Mouse (Mus musculus) ES-Bruce4 (cell line): ENCODE results near the gene Caln1. TPM values are rescaled to one million over a fixed set of nuclear protein-coding genes. Genes with fewer than 3 reads are reported as not detected.

Source experiments
- H3K27ac ChIP-seq: 2 replicates; pipeline ENCODE4 v1.5.1; 2012; ENCODE audit warnings: low read length, inconsistent platforms; ENCODE audit not compliant: insufficient read depth
- H3K27me3 ChIP-seq: 2 replicates; pipeline ENCODE4 v1.6.1; 2012; ENCODE audit warnings: mild to moderate bottlenecking, low read length, inconsistent platforms; ENCODE audit not compliant: control insufficient read depth, poor library complexity, insufficient read depth, severe bottlenecking
- H3K36me3 ChIP-seq: 2 replicates; pipeline ENCODE4 v1.6.1; 2012; ENCODE audit warnings: inconsistent platforms, mild to moderate bottlenecking, low read length, moderate library complexity; ENCODE audit not compliant: control insufficient read depth, poor library complexity, insufficient read depth, severe bottlenecking
- H3K4me1 ChIP-seq: one replicate; pipeline ENCODE4 v1.8.1; 2011; ENCODE audit warnings: low read length; ENCODE audit not compliant: control insufficient read depth, insufficient read depth
- H3K4me3 ChIP-seq: 2 replicates; pipeline ENCODE4 v1.5.1; 2011; ENCODE audit warnings: low read depth, mild to moderate bottlenecking, low read length
- H3K9ac ChIP-seq: 2 replicates; pipeline ENCODE4 v1.6.1; 2012; ENCODE audit warnings: low read depth, mild to moderate bottlenecking, inconsistent platforms; ENCODE audit not compliant: poor library complexity, severe bottlenecking
- H3K9me3 ChIP-seq: replicated peaks from 2 replicates; pipeline ENCODE4 v1.6.1; 2012; ENCODE audit warnings: mild to moderate bottlenecking, low read length, inconsistent platforms; ENCODE audit not compliant: control insufficient read depth, poor library complexity, insufficient read depth, severe bottlenecking
- CTCF ChIP-seq: IDR thresholded peaks from one replicate; pipeline ENCODE4 v1.8.1; 2011; ENCODE audit warnings: low read depth, low read length
- EP300 ChIP-seq: IDR thresholded peaks from 2 replicates; pipeline ENCODE4 v1.6.1; 2011; ENCODE audit warnings: low read depth, low read length; ENCODE audit not compliant: insufficient read depth
- POLR2A ChIP-seq: IDR thresholded peaks from one replicate; pipeline ENCODE4 v1.8.1; 2011; ENCODE audit warnings: low read length; ENCODE audit not compliant: insufficient read depth
- polyA plus RNA-seq: library from polyadenylated mRNA; stranded (reverse); fragments of >200 nt; gene quantifications from 2 replicates; pipeline ENCODE4 v1.2.4, GENCODE M21; 2011; ENCODE audit warnings: low read depth; ENCODE audit not compliant: missing spikeins, insufficient read depth, insufficient read length

Caln1 gene
- polyA plus RNA-seq, 1 experiment = 0.28 TPM

- Histone ChIP-seq H3K36me3 (no peaks in the 10 kb centered on the region), H3K27ac (no peak overlapping the region), H3K9me3 (no peaks in the 10 kb centered on the region), H3K4me1 (no peaks in the 10 kb centered on the region), H3K27me3 (no peaks in the 10 kb centered on the region), H3K4me3 (no peak overlapping the region), H3K9ac (no peak overlapping the region)
- TF ChIP-seq EP300 (no peak), CTCF (no peak), POLR2A (no peak)
Measured at GRCm38 (mm10) chr5:130858706-130859105, 489.5 kb downstream of the Caln1 start.

- Histone ChIP-seq H3K36me3 (no peaks in the 10 kb centered on the region), H3K4me3 (no peak overlapping the region), H3K9me3 (no peaks in the 10 kb centered on the region), H3K4me1 (no peaks in the 10 kb centered on the region), H3K9ac (no peak overlapping the region), H3K27ac (no peak overlapping the region), H3K27me3 (no peaks in the 10 kb centered on the region)
- TF ChIP-seq POLR2A (no peak), CTCF (peak; percentile 34), EP300 (no peak)
Measured at GRCm38 (mm10) chr5:130859736-130860135, 490.5 kb downstream of the Caln1 start.

- Histone ChIP-seq H3K4me3 (no peak overlapping the region), H3K4me1 (no peaks in the 10 kb centered on the region)
Measured at GRCm38 (mm10) chr5:130862302-130862701, 493.0 kb downstream of the Caln1 start.

GRCm38 (mm10) chr5:130869869-130870268, 500.6 kb downstream of the Caln1 start:
- peaks cover 3% of the 10 kb centered on the region; the same call in 1 of the 2 replicates for H3K9me3 ChIP-seq
- H3K36me3 ChIP-seq = no peaks in the 10 kb centered on the region
- no peak overlapping the region for H3K4me3 ChIP-seq
- TF ChIP-seq EP300 (no peak), POLR2A (no peak), CTCF (peak; percentile 43)
- no peaks in the 10 kb centered on the region for H3K27me3 ChIP-seq
- H3K27ac ChIP-seq = no peak overlapping the region
- no peak overlapping the region for H3K9ac ChIP-seq
- no peaks in the 10 kb centered on the region for H3K4me1 ChIP-seq

More at GRCm38 (mm10) chr5:130862302-130862701, 493.0 kb downstream of the Caln1 start:
- Histone ChIP-seq H3K9ac (no peak overlapping the region), H3K36me3 (no peaks in the 10 kb centered on the region), H3K9me3 (no peaks in the 10 kb centered on the region), H3K27me3 (no peaks in the 10 kb centered on the region), H3K27ac (no peak overlapping the region)
- TF ChIP-seq CTCF = no peak
- no peak for TF ChIP-seq EP300
- no peak for TF ChIP-seq POLR2A

- H3K9ac ChIP-seq = no peak overlapping the region
- no peak overlapping the region for H3K27ac ChIP-seq
- H3K4me3 ChIP-seq = no peak overlapping the region
- no peaks in the 10 kb centered on the region for H3K36me3 ChIP-seq
- peaks cover 4% of the 10 kb centered on the region; the same call in 1 of the 2 replicates for H3K9me3 ChIP-seq
- no peaks in the 10 kb centered on the region for H3K4me1 ChIP-seq
- no peak for TF ChIP-seq EP300
- H3K27me3 ChIP-seq = no peaks in the 10 kb centered on the region
Measured at GRCm38 (mm10) chr5:130871086-130871485, 501.8 kb downstream of the Caln1 start.

GRCm38 (mm10) chr5:130875391-130875790, 506.1 kb downstream of the Caln1 start:
- Histone ChIP-seq H3K27ac (no peak overlapping the region), H3K4me3 (no peak overlapping the region), H3K27me3 (no peaks in the 10 kb centered on the region), H3K9ac (no peak overlapping the region), H3K9me3 (peaks cover 4% of the 10 kb centered on the region; the same call in 1 of the 2 replicates), H3K4me1 (no peaks in the 10 kb centered on the region), H3K36me3 (no peaks in the 10 kb centered on the region)
- TF ChIP-seq POLR2A (no peak), EP300 (no peak), CTCF (no peak)
